Mouse (Mus musculus): ENCODE results near the gene LTO1. TPM values are rescaled to one million over a fixed set of nuclear protein-coding genes. Genes with fewer than 3 reads are reported as not detected.

The LTO1 gene
- polyA plus RNA-seq, 1 experiment from 2014 or later: 11.6 TPM

DNA sequence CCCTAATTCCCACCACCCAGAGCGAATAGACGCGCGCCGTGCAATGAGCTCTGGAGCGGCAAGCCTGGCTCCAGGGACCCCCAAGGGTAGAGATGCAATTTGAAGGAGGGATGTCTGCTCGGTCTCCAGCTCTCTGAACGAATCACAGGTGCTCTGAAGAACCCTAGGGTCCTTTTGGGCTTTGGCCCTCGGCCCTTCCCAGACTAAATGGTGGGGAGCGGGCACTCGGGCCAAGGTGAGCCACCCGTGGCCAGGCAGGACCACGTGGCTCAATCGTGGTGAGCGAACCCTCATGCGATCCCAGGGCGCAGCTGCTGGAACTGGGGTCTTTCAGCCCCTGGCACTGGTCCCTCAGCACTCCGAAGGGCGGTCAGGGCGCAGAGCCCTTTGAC lies 27.8 kb downstream of the LTO1 start:
- H3K4me3 ChIP-seq: peak overlapping the region; percentile 35
- peak overlapping the region; percentile 68; the same call in 1 of the 2 replicates for H3K27ac ChIP-seq
- H3K4me1 ChIP-seq: peaks cover 21% of the 10 kb centered on the region
- H3K4me2 ChIP-seq: peak overlapping the region; percentile 61
- H3K27me3 ChIP-seq (replicated peaks): peaks cover 77% of the 10 kb centered on the region
- H3K9ac ChIP-seq: peak overlapping the region; percentile 44; the same call in 1 of the 2 replicates
- H3K9me3 ChIP-seq (replicated peaks): no peaks in the 10 kb centered on the region
- no peaks in the 10 kb centered on the region for H3K36me3 ChIP-seq
- no peak for ATAC-seq
- 2% methylated on average over 20 of the region's 20 CpGs for WGBS (ENCODE audit: insufficient replicate concordance)

DNA sequence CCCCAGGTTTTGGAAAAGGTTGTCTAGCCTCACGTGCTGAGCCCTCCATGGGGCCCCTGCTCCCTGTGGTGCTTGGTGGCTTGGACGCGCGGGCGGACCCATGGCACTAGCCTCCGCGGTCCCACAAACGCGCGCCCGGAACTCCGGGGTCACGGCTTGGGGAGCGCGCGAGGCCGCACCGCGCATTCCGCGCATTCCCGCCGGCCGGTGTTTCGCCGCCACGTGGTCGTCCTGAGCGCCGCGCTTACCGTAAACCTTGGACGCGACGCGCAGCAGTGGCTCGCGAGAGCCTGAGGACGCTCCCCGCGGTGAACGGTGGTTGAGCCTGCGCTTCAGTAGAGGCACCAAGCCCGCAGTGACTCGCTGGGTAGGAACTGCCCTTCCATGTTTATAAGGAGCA lies 28.4 kb downstream of the LTO1 start:
- Histone ChIP-seq H3K9ac (peak overlapping the region; percentile 44; the same call in 1 of the 2 replicates), H3K36me3 (no peaks in the 10 kb centered on the region), H3K4me3 (peak overlapping the region; percentile 35), H3K27ac (no peak overlapping the region), H3K9me3 (replicated peaks) (no peaks in the 10 kb centered on the region), H3K4me1 (peaks cover 21% of the 10 kb centered on the region), H3K27me3 (replicated peaks) (peaks cover 72% of the 10 kb centered on the region), H3K4me2 (peak overlapping the region; percentile 61)
- ATAC-seq: peak; percentile 34
- whole genome bisulfite sequencing (ENCODE audit: insufficient replicate concordance): under 1% methylated on average over 45 of the region's 45 CpGs

DNA sequence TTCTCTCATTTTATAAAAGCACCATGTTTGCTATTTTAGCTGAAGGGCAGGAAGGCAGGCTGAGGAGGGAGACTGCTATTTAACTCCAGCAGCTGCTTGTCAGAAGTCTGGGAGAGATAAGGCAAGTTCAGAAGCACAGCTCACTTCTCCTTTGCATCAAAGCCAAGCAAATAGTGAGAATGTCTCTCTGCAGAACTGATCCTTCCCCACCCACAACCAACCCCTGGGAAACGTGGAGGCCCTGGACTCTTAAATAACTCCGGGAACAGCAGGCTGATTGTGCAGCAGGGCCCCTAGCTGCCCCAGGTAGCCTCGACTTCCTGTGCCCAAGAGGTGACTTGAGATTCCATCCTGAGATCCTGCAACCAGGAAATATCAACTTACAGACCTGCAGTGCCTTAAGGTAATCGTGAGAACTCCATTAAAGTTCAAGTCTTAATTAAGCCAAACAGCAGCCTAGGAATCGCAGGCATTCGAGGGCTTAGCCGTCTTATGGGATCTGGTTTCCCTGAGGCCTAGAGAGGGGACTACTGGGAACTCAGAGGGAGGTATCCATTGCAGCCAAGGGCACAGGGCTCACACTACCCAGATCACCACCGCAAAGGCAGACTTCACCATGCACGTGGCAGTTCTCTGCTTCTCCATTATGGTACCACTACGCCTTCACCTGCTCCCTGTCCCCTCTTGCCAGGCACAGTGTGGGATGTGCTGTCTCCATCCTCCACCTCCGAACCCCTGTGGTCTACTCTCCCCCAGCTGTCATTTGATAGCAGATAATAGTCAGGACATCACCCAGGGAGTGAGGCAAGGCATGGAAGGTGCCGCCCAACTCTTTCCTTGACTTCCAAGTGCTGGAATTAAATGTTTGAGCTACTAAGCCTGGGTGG lies 43.9 kb downstream of the LTO1 start:
- ATAC-seq: no peak
- Histone ChIP-seq H3K4me1 (0 out of 2 replicates have a peak, but pooled peaks cover 5% of the 10 kb centered on the region), H3K4me3 (no peak overlapping the region), H3K9ac (no peak overlapping the region), H3K27me3 (replicated peaks) (no peaks in the 10 kb centered on the region), H3K36me3 (no peaks in the 10 kb centered on the region), H3K9me3 (replicated peaks) (no peaks in the 10 kb centered on the region), H3K27ac (no peak overlapping the region), H3K4me2 (no peak overlapping the region)
- 49% methylated on average over 12 of the region's 12 CpGs for WGBS (ENCODE audit: insufficient replicate concordance)

DNA sequence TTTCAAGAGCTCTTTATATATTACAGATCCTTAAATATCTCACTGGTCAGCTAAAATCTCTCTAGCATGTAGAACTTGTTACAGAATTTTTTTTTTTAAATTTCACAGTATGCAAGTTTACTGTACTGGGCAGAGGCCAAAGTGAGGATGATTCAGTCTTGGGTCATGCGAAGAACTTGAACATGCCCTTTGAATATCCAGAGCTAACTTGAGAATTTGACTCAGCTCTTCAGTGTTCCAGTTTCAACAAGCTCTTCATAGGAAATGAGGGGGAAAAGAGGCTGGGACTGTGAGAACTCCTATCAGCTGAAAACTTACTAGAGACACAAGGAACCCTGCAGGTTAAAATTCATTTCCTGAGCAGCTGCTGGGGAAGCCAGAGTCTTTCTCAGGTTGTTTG lies 49.0 kb downstream of the LTO1 start:
- 82% methylated on average over 1 of the region's 1 CpGs for WGBS (ENCODE audit: insufficient replicate concordance)
- Histone ChIP-seq H3K9me3 (replicated peaks) (no peaks in the 10 kb centered on the region), H3K27me3 (replicated peaks) (no peaks in the 10 kb centered on the region), H3K4me3 (no peak overlapping the region), H3K9ac (no peak overlapping the region), H3K4me2 (no peak overlapping the region), H3K27ac (no peak overlapping the region), H3K36me3 (no peaks in the 10 kb centered on the region), H3K4me1 (no peaks in the 10 kb centered on the region)
- no peak for ATAC-seq

DNA sequence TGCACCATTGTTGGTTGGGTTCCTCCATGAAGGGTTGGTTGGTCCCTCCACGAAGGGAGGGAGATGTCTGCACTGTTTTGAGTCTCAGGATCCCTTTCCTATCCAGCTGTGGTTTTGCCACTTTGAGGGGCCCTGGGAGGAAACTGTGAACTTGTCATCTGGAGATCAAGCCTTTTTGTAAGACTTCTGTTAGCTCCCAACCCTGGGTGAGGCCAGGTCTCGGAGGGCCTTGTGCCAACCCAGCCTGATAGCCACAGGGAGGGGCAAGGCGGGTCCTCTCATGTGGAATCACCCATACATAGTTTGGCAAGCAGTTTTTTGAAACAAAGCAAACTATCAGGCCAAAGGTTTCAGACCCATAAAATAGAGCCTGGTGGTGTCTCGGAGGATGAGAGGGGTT lies 49.4 kb downstream of the LTO1 start:
- H3K9me3 ChIP-seq (replicated peaks): no peaks in the 10 kb centered on the region
- ATAC-seq: no peak
- whole genome bisulfite sequencing (ENCODE audit: insufficient replicate concordance): 57% methylated on average over 4 of the region's 4 CpGs
- H3K4me1 ChIP-seq: no peaks in the 10 kb centered on the region
- H3K36me3 ChIP-seq: no peaks in the 10 kb centered on the region
- no peak overlapping the region for H3K4me3 ChIP-seq
- no peak overlapping the region for H3K27ac ChIP-seq
- H3K9ac ChIP-seq: no peak overlapping the region
- H3K27me3 ChIP-seq (replicated peaks): no peaks in the 10 kb centered on the region
- no peak overlapping the region for H3K4me2 ChIP-seq

DNA sequence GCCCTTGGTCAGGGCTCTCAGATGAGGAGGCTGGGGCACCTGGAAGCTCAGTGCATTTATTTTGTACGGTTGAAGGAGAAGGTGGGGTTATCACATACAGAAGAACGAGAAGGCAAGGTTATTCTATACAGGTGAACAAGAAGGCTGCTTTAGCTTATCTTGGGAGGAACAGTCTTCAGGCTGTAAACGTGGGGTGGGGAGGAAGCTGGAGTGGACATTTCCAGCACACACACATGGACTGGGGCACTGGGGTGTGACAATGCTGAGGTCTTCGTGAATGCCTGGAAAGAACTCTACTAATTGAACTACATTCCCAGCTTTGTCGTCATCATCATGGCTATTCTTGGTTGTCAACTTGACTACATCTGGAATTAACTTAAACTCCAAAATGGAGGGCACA lies 51.0 kb downstream of the LTO1 start:
- ATAC-seq: no peak
- no peak overlapping the region for H3K4me3 ChIP-seq

DNA sequence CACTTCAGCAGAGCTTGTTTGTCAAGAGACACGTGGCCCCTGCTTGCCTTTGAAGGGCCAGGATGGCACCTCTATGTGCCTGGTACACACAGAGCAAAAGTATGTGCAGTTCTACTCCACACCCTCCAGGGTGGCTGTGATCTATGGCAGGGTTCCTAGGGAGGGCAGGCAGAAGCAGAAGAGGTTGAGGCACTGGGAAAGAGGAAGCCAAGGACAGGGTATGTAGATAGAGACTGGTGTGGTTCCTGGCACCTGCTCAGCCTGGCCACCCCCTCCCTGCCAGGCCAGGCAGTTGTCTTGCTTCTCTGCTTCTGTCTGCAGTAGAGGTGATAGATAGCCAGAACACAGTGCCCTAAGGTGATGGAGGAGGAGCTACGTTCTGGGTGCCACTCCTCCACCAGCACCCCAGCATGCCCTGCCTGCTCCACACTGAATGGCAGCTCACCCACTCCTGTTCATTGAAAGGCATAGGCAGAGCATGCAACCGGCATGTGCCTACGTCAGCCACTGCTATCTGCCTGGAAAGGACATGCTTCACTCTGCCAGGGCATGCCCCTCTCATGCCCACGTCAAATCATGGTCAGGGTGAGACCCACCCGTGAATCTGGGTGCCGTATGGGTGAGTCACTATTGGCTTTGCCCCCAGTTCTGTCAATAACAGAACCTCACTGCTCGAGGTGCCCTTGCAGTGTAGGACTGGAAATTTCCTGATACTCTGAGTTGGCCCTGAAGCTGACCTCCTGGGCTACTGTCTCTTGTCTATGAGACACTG lies 56.3 kb downstream of the LTO1 start:
- 50% methylated on average over 8 of the region's 8 CpGs for WGBS (ENCODE audit: insufficient replicate concordance)
- H3K36me3 ChIP-seq: no peaks in the 10 kb centered on the region
- no peaks in the 10 kb centered on the region for H3K4me1 ChIP-seq
- H3K27ac ChIP-seq: no peak overlapping the region
- H3K9me3 ChIP-seq (replicated peaks): no peaks in the 10 kb centered on the region
- no peak overlapping the region for H3K4me3 ChIP-seq
- H3K4me2 ChIP-seq: no peak overlapping the region
- H3K9ac ChIP-seq: no peak overlapping the region
- peak; percentile 42; the same call in 1 of the 2 replicates for ATAC-seq
- no peaks in the 10 kb centered on the region for H3K27me3 ChIP-seq (replicated peaks)

More for the DNA sequence above, 51.0 kb downstream of the LTO1 start:
- no peak overlapping the region for H3K4me2 ChIP-seq
- no peaks in the 10 kb centered on the region for H3K27me3 ChIP-seq (replicated peaks)
- 45% methylated on average over 5 of the region's 5 CpGs for WGBS (ENCODE audit: insufficient replicate concordance)
- H3K9me3 ChIP-seq (replicated peaks): no peaks in the 10 kb centered on the region
- no peak overlapping the region for H3K27ac ChIP-seq
- H3K9ac ChIP-seq: no peak overlapping the region
- no peaks in the 10 kb centered on the region for H3K4me1 ChIP-seq
- H3K36me3 ChIP-seq: no peaks in the 10 kb centered on the region

DNA sequence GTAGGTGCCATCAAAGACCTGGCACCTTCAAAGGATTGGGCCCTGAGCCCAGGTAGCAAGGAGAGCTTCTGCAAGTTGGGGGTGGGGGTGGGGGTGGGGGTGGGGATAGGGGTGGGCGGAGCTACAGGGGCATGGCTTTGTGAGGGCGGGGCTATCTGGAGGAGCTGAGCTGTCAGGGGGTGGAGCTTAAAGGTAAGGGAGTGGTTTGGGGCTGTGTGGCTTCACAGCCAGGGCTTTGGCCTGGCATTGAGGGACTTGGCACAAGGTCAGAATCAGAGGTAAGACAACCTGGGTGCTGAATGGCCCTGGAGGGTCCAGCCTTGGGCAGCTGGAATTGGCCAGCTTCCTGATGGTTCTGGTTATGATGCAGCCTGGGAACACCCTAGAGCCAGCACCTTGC lies 56.9 kb downstream of the LTO1 start:
- H3K27ac ChIP-seq: no peak overlapping the region
- no peaks in the 10 kb centered on the region for H3K36me3 ChIP-seq
- H3K4me1 ChIP-seq: no peaks in the 10 kb centered on the region
- no peaks in the 10 kb centered on the region for H3K27me3 ChIP-seq (replicated peaks)
- no peaks in the 10 kb centered on the region for H3K9me3 ChIP-seq (replicated peaks)
- WGBS (ENCODE audit: insufficient replicate concordance): 43% methylated on average over 2 of the region's 2 CpGs
- H3K4me2 ChIP-seq: no peak overlapping the region
- no peak overlapping the region for H3K9ac ChIP-seq
- no peak for ATAC-seq
- no peak overlapping the region for H3K4me3 ChIP-seq

DNA sequence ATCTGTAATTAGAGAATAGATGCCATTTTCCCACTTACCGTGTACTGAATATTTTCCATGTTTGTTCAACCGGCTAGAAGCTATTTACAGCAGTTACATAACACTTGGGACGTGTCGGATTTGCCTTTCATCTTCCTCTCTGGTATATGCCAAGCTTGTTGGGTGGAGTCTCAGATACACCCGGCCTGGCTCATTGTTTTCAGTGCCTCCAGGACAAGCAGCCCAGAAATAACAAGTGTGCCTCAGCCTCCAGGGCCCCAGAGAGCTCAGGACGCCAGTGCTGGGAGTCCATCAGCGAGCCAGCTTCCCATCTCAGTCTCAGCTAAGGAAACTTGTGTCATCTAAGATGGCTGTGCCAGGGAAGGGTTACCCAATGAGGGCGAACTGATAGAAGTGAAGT lies 58.6 kb downstream of the LTO1 start:
- Histone ChIP-seq H3K27me3 (replicated peaks) (no peaks in the 10 kb centered on the region), H3K4me2 (no peak overlapping the region), H3K9ac (no peak overlapping the region), H3K36me3 (no peaks in the 10 kb centered on the region), H3K9me3 (replicated peaks) (no peaks in the 10 kb centered on the region), H3K4me3 (no peak overlapping the region), H3K27ac (no peak overlapping the region), H3K4me1 (no peaks in the 10 kb centered on the region)
- 61% methylated on average over 8 of the region's 8 CpGs for WGBS (ENCODE audit: insufficient replicate concordance)
- no peak for ATAC-seq

DNA sequence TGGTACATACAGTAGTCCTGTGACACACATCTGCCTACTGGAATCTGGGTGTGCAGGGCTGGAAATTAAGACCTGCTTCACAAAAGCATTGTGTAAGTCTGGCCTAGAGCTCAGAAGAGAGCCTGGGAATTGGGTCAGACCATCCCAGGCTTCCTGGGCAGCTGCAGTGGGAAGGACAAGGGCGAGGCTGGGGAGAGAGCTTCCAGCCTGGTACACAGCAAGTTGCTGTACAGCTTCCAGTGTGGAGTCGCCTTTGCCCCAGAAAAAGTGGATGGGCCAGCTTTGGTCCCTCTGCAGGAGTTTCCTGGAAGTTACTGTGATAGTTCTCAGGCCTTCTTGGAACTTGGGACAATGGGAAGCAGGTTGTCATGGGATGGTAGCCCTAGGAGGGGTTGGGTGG lies 62.2 kb downstream of the LTO1 start:
- Histone ChIP-seq H3K9me3 (replicated peaks) (no peaks in the 10 kb centered on the region), H3K4me3 (no peak overlapping the region), H3K36me3 (no peaks in the 10 kb centered on the region), H3K9ac (no peak overlapping the region), H3K27ac (no peak overlapping the region), H3K27me3 (replicated peaks) (no peaks in the 10 kb centered on the region), H3K4me1 (no peaks in the 10 kb centered on the region), H3K4me2 (no peak overlapping the region)
- WGBS (ENCODE audit: insufficient replicate concordance): 70% methylated on average over 2 of the region's 2 CpGs
- ATAC-seq: no peak

DNA sequence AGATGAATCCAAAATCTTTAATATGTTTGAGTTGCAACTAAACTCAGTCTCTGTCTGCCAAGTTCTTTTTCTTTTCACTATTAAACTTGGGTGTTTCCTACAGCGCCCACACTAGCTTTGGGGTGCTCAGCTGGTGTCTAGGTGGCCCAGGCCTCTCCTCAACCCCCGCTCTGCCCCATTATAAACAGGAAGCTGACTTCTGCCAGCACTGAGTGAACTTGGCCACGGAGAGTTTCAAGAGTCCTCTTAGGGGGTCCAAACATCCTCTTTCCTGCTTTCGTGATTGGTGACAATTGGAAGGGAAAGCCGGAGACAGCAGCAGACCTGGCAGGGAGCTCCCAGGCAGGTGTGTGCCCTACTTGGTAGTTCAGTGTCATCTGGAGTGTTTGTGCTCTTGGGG lies 64.9 kb downstream of the LTO1 start:
- Histone ChIP-seq H3K4me3 (no peak overlapping the region), H3K27ac (no peak overlapping the region), H3K27me3 (replicated peaks) (no peaks in the 10 kb centered on the region), H3K9ac (no peak overlapping the region), H3K9me3 (replicated peaks) (no peaks in the 10 kb centered on the region), H3K4me2 (no peak overlapping the region), H3K4me1 (no peaks in the 10 kb centered on the region), H3K36me3 (no peaks in the 10 kb centered on the region)
- no peak for ATAC-seq
- WGBS (ENCODE audit: insufficient replicate concordance): 54% methylated on average over 5 of the region's 5 CpGs

All from liver, embryonic 12.5 days (tissue).